Mouse (Mus musculus): ENCODE data around the gene Dnah11.

DNA sequence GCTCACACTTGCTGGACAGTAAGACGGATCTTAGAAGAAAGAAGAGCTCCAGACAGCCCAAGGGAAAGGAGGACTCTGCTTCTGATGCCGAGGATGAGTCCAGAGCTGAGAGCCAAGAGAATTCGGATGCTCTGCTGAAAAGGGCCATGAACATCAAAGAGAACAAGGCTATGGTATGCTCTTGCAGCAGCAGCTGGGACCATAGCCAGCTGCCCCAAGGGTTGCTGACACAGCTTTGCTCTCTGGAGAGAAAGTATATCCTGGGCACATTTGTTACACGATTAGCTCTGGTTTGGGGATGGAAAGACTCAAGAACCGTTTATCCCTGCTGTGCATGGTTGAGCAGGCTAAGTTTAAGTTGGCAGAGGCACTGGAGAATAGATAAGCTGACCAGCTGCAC lies 326.6 kb downstream of the Dnah11 start:
- TF ChIP-seq POLR2A (IDR thresholded peaks at IDR 0.05; ENCODE audit: insufficient read depth, low read depth, low read length) = no peak
- no peak for TF ChIP-seq CTCF (IDR thresholded peaks at IDR 0.05; ENCODE audit: insufficient read depth, low read depth, low read length)

Data from olfactory bulb, adult 2 months (tissue).